Mouse (Mus musculus): ENCODE results near the gene Gm10842. TPM values are rescaled to one million over a fixed set of nuclear protein-coding genes. Genes with fewer than 3 reads are reported as not detected.

Gene Gm10842
- polyA plus RNA-seq, 2 experiments = not detected

DNA sequence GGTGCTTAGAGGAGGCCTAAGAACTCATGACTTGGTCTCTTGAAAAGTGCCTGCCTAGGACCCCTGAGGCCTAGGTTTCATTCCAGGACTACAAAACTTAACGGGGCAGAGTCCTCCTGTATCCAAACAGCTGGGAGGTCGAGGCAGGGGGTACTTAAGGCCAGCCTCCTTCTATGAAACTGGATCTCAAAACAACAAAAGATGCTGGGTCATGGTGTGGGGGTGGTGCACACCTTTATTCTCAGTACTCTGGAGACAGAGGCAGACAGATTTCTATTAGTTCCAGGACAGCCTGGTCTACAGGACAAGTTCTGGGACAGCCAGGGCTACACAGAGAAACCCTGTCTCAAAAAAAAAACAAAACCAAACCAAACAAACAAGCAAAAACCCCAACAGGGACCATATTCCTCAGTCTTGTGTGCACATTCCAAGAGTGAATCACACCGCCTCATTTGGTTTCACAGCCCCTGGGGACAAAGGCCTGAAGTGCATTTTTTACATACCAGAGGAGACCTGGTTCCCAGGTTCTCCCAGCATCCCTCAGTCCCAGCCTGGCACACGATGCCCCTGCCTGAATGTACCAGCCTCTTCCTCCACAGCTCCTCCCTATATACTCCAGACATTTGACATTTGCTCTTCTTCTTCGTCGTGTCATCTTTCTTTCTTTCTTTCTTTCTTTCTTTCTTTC is 13.1 kb downstream of the Gm10842 start:
- H3K4me1 ChIP-seq (replicated peaks; ENCODE audit: control insufficient read depth in 2 of 2, insufficient read depth in 2 of 2, low read length in 1 of 2) = peaks cover 6 to 29% of the 10 kb centered on the region in 2 experiments
- no peak for DNase-seq (ENCODE audit: low read depth in 3 of 3, low spot score in 3 of 3)

DNA sequence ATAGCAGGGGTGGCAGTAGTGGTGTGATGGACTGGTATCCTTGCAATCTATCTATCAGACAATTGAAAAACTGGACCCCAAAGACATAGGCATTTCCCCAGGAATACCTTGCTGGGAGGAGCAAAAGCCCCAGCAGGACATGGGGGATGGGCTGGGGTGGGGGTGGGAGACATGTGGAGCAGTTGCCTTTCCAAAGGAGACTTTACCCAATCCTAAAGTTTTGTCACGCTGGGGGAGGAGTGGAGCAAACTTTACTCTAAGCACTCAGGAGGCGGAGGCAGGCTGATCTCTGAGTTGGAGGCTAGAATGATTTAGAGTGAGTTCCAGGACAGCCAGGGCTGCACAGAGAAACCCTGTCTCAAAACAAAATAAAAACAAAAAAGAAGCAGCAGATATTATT is 14.7 kb downstream of the Gm10842 start:
- Histone ChIP-seq H3K27ac (no peak overlapping the region), H3K4me2 (ENCODE audit: low read depth) (no peak overlapping the region), H3K4me3 (ENCODE audit: insufficient read depth in 1 of 2, low read depth in 2 of 2, low read length in 2 of 2) (no peak overlapping the region), H3K27me3 (ENCODE audit: control insufficient read depth, insufficient read depth, low read length) (peaks cover 7% of the 10 kb centered on the region; the same call in 1 of the 2 replicates), H3K4me1 (replicated peaks; ENCODE audit: control insufficient read depth in 2 of 2, insufficient read depth in 2 of 2, low read length in 1 of 2) (peaks cover 6 to 22% of the 10 kb centered on the region in 2 experiments), H3K9ac (replicated peaks) (no peak overlapping the region), H3K9me3 (ENCODE audit: control insufficient read depth, low read length) (no peaks in the 10 kb centered on the region; the same call in 1 of the 2 replicates), H3K36me3 (replicated peaks; ENCODE audit: control insufficient read depth, insufficient read depth, low read depth) (no peaks in the 10 kb centered on the region)
- no peak for TF ChIP-seq CTCF (IDR thresholded peaks at IDR 0.05; ENCODE audit: low read depth)
- no peak for TF ChIP-seq EP300 (IDR thresholded peaks at IDR 0.05; ENCODE audit: low read depth)
- 70% methylated on average over 2 of the region's 2 CpGs for WGBS (ENCODE audit: insufficient replicate concordance)
- ATAC-seq (ENCODE audit: insufficient read depth) (no peak), DNase-seq (ENCODE audit: low read depth in 3 of 3, low spot score in 3 of 3) (no peak)

More for the DNA sequence above, 13.1 kb downstream of the Gm10842 start:
- no peak for TF ChIP-seq EP300 (IDR thresholded peaks at IDR 0.05; ENCODE audit: low read depth)
- TF ChIP-seq CTCF (IDR thresholded peaks at IDR 0.05; ENCODE audit: low read depth) = no peak
- no peak for ATAC-seq (ENCODE audit: insufficient read depth)
- H3K27ac ChIP-seq = no peak overlapping the region
- H3K4me3 ChIP-seq (ENCODE audit: insufficient read depth in 1 of 2, low read depth in 2 of 2, low read length in 2 of 2) = no peak overlapping the region
- no peak overlapping the region for H3K4me2 ChIP-seq (ENCODE audit: low read depth)
- no peaks in the 10 kb centered on the region; the same call in 1 of the 2 replicates for H3K9me3 ChIP-seq (ENCODE audit: control insufficient read depth, low read length)
- no peaks in the 10 kb centered on the region for H3K27me3 ChIP-seq (ENCODE audit: control insufficient read depth, insufficient read depth, low read length)
- no peak overlapping the region for H3K9ac ChIP-seq (replicated peaks)
- WGBS (ENCODE audit: insufficient replicate concordance) = 60% methylated on average over 6 of the region's 6 CpGs
- no peaks in the 10 kb centered on the region for H3K36me3 ChIP-seq (replicated peaks; ENCODE audit: control insufficient read depth, insufficient read depth, low read depth)

DNA sequence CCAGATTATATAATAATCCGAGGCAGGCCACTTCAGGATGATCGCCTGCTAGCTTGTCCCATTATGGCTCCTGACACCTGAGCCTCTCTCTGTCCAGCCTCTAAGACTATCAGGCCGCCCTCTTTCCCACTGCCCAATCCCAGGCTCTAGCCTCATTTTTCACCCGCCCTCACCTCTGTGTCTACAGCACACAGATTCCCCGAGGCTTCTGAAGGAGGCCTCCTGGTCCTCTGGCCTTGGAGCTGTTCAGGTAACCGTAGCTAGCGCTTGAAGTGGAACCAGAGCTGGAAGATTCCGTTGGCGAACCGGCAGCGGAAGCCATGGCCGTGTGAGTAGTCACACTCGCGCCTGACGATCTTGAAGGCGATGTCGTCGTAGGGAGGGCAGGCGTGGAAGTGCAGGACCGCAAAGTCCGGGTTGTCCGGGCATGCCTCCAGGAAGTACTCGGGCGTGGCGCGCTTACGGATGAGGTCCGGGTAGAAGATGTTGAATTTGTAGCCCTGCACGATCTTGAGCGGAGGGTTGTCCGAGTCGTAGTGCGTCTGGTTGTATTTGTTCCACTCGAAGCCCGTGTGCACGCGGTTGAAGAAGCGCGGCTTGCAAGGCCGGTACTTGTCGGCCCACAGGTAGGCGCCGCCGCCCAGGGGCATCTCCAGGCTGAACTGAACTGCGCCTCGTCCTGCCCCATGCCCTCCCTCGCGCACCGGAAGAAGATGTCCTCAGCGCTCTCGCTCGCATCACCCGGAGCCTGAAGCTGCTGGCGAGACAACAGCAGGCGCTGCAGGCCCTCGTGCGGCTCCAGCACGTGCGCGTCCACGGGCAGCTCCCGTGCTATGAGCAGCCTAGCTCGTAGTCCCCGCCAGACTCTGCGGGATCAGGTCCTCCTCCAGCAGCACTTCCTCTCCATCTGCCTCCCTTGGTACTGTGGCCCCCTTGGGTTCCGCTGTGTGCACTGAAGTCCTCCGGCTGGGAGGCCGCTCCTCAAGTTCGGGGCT is 18.1 kb downstream of the Gm10842 start:
- H3K9ac ChIP-seq (replicated peaks) = no peak overlapping the region
- WGBS (ENCODE audit: insufficient replicate concordance) = 77% methylated on average over 69 of the region's 69 CpGs
- peaks cover 7% of the 10 kb centered on the region; the same call in 1 of the 2 replicates for H3K27me3 ChIP-seq (ENCODE audit: control insufficient read depth, insufficient read depth, low read length)
- ATAC-seq (ENCODE audit: insufficient read depth) (peak; percentile 26; the same call in 1 of the 2 replicates), DNase-seq (ENCODE audit: low read depth in 3 of 3, low spot score in 3 of 3) (no peak)
- no peak overlapping the region for H3K27ac ChIP-seq
- TF ChIP-seq EP300 (IDR thresholded peaks at IDR 0.05; ENCODE audit: low read depth) (no peak), CTCF (IDR thresholded peaks at IDR 0.05; ENCODE audit: low read depth) (no peak)
- H3K4me2 ChIP-seq (ENCODE audit: low read depth) = no peak overlapping the region
- no peaks in the 10 kb centered on the region for H3K36me3 ChIP-seq (replicated peaks; ENCODE audit: control insufficient read depth, insufficient read depth, low read depth)
- no peaks in the 10 kb centered on the region; a peak in 1 of 4 replicates for H3K4me1 ChIP-seq (replicated peaks; ENCODE audit: control insufficient read depth in 2 of 2, insufficient read depth in 2 of 2, low read length in 1 of 2)
- H3K4me3 ChIP-seq (ENCODE audit: insufficient read depth in 1 of 2, low read depth in 2 of 2, low read length in 2 of 2) = no peak overlapping the region
- H3K9me3 ChIP-seq (ENCODE audit: control insufficient read depth, low read length) = no peaks in the 10 kb centered on the region; the same call in 1 of the 2 replicates

DNA sequence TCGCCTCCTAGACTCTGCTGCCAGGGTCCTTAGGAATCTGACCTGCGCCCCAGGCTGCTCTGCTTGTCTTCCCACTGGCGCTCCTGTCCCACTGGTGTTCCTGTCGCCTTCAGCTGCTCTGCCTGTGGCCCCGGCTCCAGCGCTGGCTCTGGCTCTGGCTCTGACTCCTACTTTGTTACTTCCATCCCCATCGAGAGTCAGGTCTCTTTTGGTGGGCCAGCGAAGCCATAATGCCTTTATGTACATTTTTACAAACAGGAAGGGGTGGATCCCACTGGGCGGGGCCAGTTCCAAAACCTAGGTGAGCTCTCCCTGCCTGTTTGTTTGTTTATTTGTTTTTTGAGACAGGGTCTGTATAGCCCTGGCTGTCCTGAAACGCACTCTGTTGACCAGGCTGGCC is 20.1 kb downstream of the Gm10842 start:
- Histone ChIP-seq H3K4me1 (replicated peaks; ENCODE audit: control insufficient read depth in 2 of 2, insufficient read depth in 2 of 2, low read length in 1 of 2) (peaks cover 4% of the 10 kb centered on the region in 2 experiments), H3K4me2 (ENCODE audit: low read depth) (no peak overlapping the region), H3K36me3 (replicated peaks; ENCODE audit: control insufficient read depth, insufficient read depth, low read depth) (no peaks in the 10 kb centered on the region), H3K27me3 (ENCODE audit: control insufficient read depth, insufficient read depth, low read length) (peaks cover 7% of the 10 kb centered on the region; the same call in 1 of the 2 replicates), H3K27ac (no peak overlapping the region), H3K9ac (replicated peaks) (no peak overlapping the region), H3K4me3 (ENCODE audit: insufficient read depth in 1 of 2, low read depth in 2 of 2, low read length in 2 of 2) (no peak overlapping the region), H3K9me3 (ENCODE audit: control insufficient read depth, low read length) (no peaks in the 10 kb centered on the region; the same call in 1 of the 2 replicates)
- TF ChIP-seq CTCF (IDR thresholded peaks at IDR 0.05; ENCODE audit: low read depth) (no peak), EP300 (IDR thresholded peaks at IDR 0.05; ENCODE audit: low read depth) (no peak)
- WGBS (ENCODE audit: insufficient replicate concordance) = 80% methylated on average over 10 of the region's 10 CpGs
- DNase-seq (ENCODE audit: low read depth in 3 of 3, low spot score in 3 of 3) (no peak), ATAC-seq (ENCODE audit: insufficient read depth) (no peak)

Measured in liver, embryonic 14.5 days (tissue).